Mouse (Mus musculus): ENCODE data around the gene Tap1.

- TF ChIP-seq CTCF (IDR thresholded peaks at IDR 0.05; ENCODE audit: low read depth): peak; percentile 77
- no peak for TF ChIP-seq EP300 (optimal IDR thresholded peaks at IDR 0.05)
Observed at GRCm38 (mm10) chr17:34205746-34206176, 18.4 kb downstream of the Tap1 start.

Measured in stomach, postnatal 0 days (tissue).